Mouse (Mus musculus) T-helper 1 cell (primary cell): Measurements from ENCODE around the gene Trim72.
"Not testable (repeated sequence)": the region's sequence is repeated elsewhere in the genome, so short reads cannot be mapped to it uniquely, and the experiment has no call there.

Source experiments
- in situ Hi-C: fragments of 300-600 bp; cut with MboI, MseI; formaldehyde crosslinking; loops from one replicate; pipeline ENCODE4 v1.15.1; 2025; ENCODE audit warnings: high pct_unique_total_duplicates

The Trim72 gene

DNA sequence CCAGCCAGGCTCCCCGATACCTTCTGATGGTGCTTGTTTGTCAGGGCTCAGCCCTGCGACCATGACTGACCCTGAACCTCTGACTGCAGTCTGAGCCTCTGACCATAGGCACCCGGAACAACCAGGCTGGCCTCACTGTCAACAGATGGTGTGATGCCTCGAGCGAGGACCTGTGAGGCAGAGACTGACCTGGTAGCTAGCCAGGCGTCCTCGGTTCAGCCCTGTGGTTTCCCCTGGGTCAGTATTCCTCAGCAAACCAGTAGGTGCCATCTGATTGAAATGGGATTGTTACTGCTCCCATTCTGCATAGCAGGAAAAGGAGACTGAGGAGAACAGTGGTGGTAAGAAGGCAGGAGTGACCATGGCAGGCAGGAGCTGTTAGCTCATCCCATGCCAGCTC is 2.4 kb downstream of the Trim72 start:
- in situ Hi-C loops = loop anchor here (10.0 kb wide), 1 partner anchor 199 kb away; the partner anchor contains the start of gene Cox6a2

DNA sequence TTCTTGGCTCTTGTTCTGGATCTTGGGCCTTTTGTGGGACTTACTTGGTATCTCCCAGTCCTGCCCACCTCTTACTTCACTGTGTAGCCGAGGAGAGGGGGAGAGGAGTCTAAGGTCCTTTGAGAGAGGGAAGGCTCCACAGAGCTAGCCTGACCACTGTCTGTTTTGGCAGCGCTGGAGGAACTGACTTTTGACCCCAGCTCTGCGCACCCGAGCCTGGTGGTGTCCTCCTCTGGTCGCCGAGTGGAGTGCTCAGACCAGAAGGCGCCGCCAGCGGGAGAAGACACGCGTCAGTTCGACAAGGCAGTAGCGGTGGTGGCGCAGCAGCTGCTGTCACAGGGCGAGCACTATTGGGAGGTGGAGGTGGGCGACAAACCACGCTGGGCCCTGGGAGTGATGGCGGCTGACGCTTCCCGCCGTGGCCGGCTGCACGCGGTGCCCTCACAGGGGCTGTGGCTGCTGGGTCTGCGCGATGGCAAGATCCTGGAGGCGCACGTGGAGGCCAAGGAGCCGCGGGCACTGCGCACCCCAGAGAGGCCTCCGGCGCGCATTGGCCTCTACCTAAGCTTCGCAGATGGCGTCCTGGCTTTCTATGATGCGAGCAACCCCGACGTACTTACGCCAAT is 6.1 kb downstream of the Trim72 start:
- in situ Hi-C loops = loop anchor here (5.0 to 10.0 kb wide), 2 partner anchors 62 to 195 kb away; partner anchors contain the start of gene Cox6a2

DNA sequence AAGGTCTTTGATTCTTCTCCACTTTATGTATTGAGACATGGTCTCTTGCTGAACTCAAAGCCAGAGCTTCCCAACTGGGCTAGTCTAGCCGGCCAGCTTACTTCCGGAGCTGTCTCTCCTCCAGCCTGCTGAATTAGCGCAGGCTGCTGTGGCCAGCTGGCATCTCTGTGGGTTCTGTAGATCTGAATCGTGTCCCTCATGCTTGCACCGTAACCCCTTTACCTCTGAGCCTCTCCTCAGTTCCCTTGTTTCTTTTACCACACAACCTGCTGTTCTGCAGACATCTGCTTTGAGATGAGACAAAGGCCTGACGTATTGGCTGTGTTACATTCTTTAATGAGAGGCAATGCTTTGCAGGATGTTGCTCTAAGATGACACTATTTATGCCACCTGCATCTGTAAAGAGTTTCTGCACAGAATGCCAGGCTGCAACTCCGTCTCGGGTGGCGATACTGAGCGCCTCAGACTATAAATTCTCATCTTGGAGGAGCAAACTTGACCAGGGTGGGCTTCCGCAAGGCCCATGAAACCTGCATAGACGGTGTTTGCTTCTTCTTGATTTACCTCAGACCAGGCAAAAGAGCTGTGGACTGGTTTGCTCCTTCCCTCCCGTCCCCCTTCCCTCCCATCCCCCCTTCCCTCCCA is 8.5 kb downstream of the Trim72 start:
- in situ Hi-C loops = loop anchor here (5.0 kb wide), 1 partner anchor 60 kb away; no protein-coding TSS in a partner anchor

DNA sequence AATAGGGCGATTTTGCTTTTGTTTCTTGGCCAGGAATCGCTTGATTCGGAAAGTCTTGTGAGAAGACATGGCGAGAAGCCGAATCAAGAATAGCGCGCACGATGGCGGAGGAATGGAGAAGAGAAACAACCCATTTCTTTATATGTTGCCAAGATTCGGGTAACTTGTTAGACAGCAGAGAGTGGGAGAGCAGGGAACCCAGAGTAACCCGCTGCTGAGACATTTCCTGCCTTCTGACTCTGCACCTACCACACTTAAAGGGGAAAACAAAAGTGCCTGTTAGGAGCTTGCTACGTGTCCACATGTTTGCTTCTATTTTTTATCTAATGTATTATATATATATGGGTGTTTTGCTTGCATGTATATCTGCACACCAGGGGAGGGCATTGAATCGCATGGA is 9.4 kb downstream of the Trim72 start:
- in situ Hi-C loops = loop anchor here (5.0 kb wide), 1 partner anchor 59 kb away; no protein-coding TSS in a partner anchor

DNA sequence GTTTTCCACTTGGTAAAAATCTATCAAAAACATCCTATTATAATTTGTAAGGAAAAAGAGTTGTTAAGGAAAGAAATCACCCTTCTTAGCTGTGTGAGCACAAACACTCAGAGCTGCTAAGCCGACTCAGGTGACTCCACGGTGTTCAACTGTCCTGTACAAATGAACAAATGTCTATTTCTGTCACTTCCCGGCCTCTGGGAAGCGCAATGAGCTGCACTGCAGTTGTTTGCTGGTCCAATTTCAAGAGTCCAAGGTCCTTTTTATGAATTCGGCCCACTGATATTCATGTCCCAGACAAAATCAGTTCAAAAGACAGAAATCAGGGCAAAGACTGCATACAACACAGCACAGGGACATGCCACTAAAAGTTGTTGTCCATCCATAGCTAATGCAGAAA is 12.4 kb downstream of the Trim72 start:
- in situ Hi-C loops = not testable (repeated sequence)

DNA sequence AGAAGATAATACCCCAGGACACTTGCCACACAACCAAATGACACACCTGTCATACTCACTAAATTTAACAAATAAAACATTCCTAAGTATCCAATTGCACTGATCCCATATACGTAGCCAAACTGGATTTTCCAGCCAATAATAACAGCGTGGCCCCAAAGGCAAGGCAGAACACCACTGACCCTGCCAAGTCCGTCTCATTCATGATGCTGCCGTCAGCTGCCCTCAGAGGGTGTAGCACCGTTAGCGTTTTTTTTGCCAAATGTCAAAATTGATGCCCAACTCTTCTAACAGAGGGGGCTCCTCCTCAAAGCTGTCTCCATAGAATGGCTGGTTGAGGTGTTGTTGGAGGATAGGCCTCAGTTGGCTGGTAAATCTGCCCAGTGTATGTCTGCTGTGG is 12.9 kb downstream of the Trim72 start:
- in situ Hi-C loops = no loop called here

DNA sequence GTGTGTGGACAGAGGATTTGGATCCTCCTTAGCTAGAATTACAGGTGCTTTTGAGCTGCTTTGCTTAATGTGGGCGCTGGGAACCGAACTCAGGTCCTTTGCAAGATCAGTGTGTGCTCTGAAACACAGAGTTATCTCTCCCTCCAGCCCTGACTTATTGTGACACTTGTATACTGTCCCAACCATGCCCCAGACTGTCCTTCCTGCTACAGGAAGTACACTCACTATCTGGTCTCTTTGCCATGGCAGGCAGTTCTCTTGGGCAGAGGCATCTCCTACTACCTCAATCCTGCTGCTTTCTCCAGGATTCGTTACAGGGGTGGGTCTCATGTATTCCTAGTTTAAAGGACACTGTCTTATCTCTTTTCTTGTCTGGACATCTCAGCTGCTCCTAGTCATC is 14.5 kb downstream of the Trim72 start:
- in situ Hi-C loops = no loop called here

DNA sequence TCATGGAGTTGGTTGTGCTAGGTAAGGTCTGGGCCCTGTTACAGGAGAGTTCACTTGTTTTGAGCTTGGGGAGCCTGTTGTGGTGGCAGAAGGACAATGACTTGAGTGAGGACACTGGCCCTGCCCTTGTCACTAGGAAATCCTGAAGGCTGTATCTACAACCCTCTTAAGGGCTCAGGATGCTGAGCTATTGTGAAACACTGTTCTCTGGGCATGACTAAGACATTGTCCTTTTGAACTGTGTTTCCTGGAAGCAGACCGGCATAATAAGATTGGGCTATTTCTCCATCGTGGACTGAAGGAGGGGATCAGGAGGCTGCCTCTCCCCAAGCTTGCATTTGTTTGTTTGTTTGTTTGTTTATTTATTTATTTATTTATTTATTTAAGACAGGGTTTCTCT is 15.4 kb downstream of the Trim72 start:
- in situ Hi-C loops = no loop called here

DNA sequence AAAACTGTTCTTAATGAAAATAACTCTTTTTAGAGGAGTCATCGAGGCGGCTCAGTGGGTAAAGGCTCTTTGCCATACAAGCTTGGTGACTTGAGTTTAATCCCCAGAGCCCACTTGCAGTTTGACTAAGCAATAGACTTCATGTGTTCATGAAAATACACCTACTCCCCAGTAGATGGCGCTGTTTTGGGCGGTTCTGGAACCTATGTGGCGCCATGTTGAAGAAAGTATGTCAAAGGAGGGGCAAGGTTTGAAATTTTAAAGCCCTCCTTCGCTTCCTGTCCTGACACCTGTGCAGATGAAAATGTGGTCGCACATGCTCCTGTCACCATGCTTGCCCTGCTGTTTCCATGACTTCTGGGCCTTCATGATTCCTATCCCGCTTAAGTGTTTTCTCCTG is 19.2 kb downstream of the Trim72 start:
- in situ Hi-C loops = no loop called here

DNA sequence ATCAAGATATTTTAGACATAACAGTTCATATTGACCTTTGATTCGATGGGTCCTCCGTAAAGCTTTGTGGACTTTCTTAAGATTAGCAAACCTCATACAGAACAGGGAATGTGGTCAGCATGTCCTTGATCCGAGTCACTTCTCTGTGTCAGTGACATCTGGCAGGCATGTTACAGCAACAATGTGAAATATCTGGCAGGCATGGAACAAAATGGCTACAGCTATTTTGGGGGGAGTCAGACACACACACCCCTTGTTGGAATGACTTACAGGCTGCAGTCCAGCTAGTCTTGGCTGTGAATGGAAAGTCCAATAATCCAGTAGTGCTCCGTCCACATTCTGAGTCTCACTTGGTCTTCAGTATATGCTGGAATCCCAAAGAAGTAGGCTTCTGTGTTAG is 19.8 kb downstream of the Trim72 start:
- in situ Hi-C loops = no loop called here

DNA sequence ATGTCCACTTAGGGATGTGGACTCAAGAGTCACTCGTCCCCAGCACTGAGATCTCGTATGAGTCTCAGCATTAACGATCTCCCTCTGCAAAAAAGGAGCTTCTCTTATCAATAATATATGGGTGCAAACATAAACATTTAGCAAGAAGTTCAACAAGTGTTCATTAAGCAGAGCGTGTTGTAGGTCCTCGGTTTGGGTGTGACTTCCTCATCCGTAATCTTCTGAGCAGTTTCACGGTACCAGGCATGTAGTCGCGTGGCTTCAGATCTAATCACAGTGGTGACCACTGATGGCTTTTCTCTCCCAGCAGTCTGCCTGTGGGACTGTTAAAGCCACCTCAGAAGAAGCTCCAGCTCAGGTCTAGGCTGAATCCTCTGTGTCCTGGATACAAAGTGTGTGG is 20.6 kb downstream of the Trim72 start:
- in situ Hi-C loops = no loop called here

DNA sequence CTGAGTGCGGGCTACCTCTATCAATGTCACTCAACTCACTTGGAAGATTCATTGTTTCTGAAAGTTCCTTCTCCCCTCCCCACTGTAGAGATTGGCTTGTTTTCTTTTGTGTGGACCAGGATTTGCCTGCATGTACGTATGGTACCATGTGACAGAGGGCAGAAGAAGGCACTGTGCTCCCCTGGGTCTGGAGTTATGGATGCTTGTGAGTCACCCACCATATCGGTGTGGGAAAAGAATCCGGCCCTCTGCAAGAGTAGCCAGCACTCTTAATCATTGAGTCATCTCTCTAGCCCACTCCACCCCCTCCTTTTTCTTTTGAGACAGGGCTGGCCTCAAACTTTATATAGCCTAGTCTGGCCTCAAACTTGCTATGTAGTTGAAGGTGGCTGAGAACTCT is 21.2 kb downstream of the Trim72 start:
- in situ Hi-C loops = no loop called here

DNA sequence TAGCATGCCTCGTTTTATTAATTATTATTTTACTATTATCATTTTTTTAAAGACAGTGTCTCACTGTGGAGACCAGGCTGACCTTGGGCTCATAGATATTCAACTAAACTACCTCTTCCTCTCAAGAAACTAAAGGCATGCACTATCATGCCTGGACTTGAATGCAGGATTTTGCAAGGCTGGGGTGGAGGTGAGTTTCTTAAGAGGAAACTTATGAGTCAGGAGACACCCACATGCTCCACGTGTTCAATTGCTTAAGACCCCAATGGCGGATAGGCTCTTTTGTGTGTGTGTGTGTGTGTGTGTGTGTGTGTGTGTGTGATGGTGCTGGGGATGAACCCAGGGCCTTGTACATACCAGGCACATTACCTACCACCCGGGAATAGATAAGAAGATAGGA is 21.6 kb downstream of the Trim72 start:
- in situ Hi-C loops = no loop called here

DNA sequence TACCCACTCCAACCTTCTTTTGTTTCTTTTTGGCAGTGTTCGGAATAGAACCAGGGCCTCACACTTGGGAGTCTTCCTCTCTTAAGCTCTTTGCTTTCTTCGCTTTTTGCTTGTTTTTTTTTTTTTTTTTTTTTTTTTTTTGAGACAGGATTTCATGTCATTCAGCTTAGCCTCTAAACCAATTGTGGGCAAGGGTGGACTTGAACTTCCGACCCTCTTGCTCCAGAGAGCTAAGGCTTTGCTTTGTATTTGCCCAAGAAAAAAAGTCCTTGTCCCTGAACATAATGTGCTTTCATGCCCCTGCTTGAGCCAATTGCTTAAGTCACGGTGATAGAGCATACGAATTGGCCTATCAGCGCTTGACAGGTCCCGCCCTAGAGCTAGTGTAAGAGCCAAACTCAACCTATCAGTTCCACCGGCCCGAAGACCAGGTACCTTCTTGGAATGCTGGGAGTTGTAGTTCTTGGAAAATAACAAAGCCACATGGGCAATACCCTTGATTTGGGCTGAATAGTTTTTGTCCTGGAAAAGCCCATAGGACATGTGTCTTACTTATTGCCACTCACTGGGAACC is 27.7 kb downstream of the Trim72 start:
- in situ Hi-C loops = no loop called here

DNA sequence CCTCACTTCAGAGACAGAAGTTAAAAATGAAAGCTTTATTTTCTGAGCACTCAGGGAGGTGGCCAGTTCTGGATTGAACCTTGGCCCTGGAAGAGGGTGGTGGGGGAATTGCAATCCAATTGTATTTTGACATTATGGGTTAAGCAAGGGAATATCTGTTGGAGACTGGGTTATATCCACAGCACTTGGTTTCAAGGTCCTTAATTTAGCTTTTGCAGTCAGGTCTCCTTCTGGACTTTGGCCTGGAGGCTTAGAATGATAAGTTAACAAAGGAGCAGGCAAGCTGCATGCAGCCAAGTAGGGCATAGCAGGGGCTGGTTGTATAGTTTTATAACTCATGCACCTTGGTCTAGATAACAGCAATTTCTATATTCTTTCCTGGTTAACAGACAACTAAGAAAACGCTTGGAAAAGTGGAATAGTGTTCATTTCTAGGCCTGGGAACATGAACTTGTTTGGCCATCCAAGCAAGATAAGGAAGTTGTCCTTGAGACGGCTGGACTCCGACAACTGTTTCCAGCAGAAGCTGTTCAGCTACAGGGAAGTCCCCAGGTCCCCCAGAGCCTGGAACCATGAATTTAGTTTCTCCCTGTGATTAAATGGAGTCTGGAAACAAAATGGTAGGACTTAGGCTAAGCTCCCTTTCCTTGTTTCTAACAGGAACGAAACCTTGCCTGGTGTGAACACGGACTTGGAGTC is 28.7 kb downstream of the Trim72 start:
- in situ Hi-C loops = no loop called here

DNA sequence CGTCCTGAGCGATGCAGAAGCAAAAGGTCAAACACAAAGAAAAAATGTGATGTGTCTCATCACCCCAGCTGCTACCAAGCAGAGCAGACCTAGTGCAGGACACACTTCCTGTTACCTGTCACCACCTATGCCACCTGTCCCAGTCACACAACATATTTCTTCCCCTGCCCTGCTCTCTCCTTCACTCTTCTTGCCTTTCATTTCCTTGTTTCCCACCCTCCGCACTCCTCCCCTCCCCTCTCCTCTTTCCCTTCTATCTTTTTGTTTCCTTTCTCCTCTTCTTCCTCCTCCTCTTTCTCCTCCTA is 29.2 kb downstream of the Trim72 start:
- in situ Hi-C loops = no loop called here

DNA sequence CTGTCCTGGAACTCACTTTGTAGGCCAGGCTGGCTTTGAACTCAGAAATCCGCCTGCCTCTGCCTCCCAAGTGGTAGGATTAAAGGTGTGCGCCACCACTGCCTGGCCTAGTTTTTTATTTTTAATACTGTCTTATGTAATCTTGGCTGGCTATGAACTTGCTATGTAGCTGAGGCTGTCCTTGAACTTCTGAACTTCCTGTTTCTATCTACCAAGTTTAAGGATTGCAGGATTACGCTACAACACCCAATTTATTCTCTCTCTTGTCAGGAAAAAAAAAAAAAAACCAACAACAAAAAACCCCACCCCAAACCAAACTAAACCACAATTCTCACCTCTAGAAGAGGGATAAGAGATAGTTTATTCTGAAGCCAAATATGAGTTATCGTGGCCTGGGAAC is 29.9 kb downstream of the Trim72 start:
- in situ Hi-C loops = no loop called here

DNA sequence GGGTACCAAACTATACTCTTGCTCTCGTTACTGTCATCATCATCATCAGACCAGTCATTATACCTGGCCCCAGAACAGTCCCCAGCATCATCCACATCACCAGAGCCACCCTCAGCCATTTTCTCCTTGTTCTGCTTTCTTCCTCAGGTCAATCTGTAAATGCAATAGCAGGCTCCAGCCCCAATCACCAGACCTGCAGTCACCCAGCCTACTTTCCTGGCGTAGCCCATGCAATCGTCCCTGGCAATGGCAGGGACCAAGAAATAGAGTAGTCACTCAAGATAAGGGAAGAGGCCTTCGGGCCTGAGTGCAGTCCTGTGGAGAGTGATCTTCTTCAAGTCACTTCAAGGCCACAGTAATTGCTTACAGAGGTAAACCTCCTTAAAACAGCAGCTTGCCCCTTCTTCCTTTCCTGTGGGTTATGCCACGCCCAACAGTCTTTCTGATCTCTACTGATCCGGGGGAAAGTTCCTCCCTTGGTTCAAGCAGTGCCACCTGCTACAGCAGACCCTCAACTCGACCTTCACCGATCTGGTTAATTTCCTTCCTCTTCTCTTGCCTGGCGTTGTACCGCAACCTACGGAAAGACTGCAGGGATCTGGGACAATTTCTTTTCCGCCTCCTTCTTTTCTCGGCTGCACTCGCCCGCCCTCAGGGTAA is 38.5 kb downstream of the Trim72 start:
- in situ Hi-C loops = not testable (repeated sequence)

DNA sequence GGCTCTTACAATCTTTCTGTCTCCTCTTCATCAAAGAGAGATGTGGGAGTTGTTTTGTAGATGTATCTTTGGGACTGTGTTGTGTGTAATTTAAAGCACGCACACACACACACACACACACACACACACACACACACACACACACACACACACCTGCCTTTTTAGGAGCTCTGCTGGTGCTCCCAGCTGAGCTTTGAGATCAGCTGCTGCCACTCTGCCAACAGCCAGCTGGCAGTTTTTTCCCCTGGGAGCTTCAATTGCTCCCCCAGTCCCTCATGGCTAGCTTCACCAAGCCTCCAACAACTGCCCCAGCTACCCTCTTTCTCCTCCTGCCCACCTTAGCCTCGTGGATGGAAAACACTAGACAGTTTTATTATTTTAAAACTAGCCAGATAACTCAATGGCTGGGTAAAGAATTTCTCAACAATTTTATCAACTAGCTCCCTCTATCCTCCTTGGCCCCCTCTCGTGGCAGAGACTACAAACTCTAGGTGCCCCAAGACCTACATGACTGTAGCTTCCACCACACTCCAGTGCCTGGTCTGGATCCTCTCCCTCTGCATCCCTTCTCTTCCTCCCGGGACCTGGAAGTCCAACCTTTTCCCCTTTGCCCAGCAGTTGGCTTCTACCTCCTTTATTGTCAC is 40.5 kb downstream of the Trim72 start:
- in situ Hi-C loops = no loop called here

DNA sequence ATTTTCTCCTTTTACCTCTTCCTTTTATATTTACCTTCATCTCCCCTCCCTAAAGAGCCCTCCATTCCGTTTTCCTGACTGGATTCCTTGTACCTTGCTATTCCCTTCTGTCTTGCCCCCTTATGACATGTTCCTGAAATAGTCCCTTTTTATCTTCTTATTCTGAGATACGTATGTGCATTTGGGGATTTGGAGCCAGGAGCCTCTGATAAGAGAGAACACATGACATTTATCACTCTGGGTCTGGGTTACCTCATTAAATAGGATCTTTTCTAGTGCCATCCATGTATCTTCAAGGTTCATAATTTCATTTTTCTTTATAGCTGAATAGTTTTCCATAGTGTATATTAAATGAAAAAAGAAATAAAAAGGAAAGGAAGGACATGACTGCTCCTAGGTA is 41.9 kb downstream of the Trim72 start:
- in situ Hi-C loops = no loop called here

DNA sequence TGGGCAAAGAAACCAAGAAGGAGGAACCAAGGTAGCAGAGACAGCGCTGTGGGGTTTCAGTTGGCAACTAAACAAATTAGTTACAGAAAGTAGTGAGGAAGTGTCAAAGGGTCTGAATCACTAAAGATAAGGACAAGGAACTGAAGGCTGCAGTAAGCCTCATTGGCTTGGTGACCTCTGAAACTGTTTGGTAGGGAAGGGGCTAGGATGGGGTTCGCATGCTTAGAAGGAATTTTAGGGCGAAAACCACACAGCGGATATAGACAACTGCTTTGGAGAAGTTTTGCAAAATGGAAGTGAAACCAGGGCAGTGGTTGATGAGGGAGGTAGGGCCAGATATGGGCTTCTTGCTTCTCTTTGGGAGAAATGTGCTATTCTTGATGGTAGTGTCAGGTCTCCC is 45.1 kb downstream of the Trim72 start:
- in situ Hi-C loops = no loop called here

DNA sequence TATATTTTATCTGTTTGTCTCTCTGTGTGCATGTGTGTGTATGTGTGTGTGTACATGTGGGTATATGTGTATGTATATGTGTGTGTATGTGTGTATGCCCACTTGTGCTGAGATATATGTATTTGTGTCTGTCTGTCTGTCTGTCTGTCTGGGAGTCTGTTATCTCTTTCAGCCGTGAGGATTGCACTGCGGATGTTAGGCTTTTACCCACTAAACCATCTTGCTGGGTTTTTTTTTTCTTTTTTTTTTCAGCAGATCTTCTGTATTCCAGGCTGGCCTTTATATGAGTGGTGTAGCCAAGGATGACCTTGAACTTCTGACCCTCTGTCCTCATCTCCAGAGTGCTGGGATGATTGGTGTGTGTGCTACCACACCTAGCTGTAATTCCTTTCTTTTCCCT is 45.5 kb downstream of the Trim72 start:
- in situ Hi-C loops = no loop called here
